Mouse (Mus musculus) neutrophil, adult 5-6 weeks (primary cell): ENCODE results near the gene Secisbp2. TPM values are rescaled to one million over a fixed set of nuclear protein-coding genes. Genes with fewer than 3 reads are reported as not detected.
A peak's percentile ranks its signal among the peaks of the same experiment; 100 is the strongest.

ENCODE experiments used
- ATAC-seq: fragments of 151-379, 151-347 bp; 2 replicates; pipeline ENCODE4 v1.8.0; 2017; ENCODE audit warnings: mild to moderate bottlenecking, moderate TSS enrichment; ENCODE audit not compliant: insufficient number of reproducible peaks, poor library complexity, low FRiP score, severe bottlenecking; ENCODE audit errors: extremely low read depth
- total RNA-seq: library from RNA; stranded (forward); fragments of 200-1000 nt; gene quantifications from 2 replicates; pipeline ENCODE4 v1.2.3, GENCODE M21; 2017

Gene Secisbp2
- total RNA-seq, 1 experiment from 2014 or later, result 55.2 TPM

- ATAC-seq, result no peak
Observed at GRCm38 (mm10) chr13:51723114-51723513, 71.6 kb downstream of the Secisbp2 start.

- ATAC-seq, result no peak
Observed at GRCm38 (mm10) chr13:51724566-51724965, 73.1 kb downstream of the Secisbp2 start.

GRCm38 (mm10) chr13:51725446-51725845 is 73.9 kb downstream of the Secisbp2 start:
- no peak for ATAC-seq

GRCm38 (mm10) chr13:51725926-51726574 is 74.6 kb downstream of the Secisbp2 start:
- ATAC-seq, result no peak

DNA sequence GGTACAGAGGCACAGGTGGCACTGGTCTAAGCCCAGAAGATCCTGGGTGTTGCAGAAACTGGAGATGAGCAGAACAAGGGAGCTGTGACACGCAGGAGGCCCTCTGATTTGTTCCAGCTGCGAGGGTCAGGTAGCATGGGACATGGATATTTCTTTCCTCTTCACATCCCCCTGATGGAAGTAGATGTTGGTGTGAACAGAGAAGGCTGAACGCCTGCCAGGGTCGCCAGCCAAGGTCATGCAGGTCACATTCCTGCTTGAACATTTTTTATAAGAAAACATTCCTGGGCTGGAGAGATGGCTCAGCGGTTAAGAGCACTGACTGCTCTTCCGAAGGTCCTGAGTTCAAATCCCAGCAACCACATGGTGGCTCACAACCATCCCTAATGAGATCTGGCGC is 75.9 kb downstream of the Secisbp2 start:
- no peak for ATAC-seq

GRCm38 (mm10) chr13:51729887-51730361 is 78.4 kb downstream of the Secisbp2 start:
- no peak for ATAC-seq

GRCm38 (mm10) chr13:51731474-51731873 is 80.0 kb downstream of the Secisbp2 start:
- ATAC-seq, result no peak

DNA sequence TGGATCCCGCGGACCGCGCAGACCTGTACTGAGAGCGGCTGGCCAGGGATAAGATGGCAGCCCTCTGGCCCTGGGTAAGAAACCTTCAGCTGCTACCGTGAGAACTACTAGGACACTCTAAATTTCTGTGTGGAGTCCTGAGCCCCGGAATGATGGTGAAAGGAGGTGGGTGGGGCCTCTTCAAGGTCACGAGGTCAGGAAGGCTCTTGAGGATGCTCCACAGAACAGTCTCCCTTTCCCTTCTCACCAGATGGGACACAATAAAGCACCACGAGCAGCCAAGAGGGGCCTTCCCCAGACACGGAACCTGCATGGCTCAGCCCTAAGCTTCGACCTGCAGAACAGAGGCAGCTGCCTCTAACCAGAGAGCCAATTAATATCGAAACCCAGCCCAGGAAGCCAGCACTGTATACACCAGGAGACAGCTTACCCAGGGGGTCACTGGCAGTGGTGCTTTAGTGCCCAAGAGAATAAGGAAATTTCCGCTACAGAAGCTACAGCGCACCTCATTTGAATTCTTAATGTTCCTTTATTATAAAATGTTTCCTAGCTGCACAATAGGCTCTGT is 80.7 kb downstream of the Secisbp2 start:
- ATAC-seq, result 0 out of 2 replicates have a peak, but pooled peaks have one; percentile 11

Other genes starting within 250 kb of the Secisbp2 start
- gene S1pr3, start 243.1 kb upstream of the Secisbp2 start, total RNA-seq, result 0.47 and 0.61 TPM in 2 replicates
- gene Shc3, start 82.3 kb upstream of the Secisbp2 start, total RNA-seq, result not detected in 2 replicates
- 62.0 and 80.7 TPM in 2 replicates for gene Cks2, start 6.5 kb upstream of the Secisbp2 start, total RNA-seq
- 125 and 131 TPM in 2 replicates for gene Sema4d, start 142.1 kb downstream of the Secisbp2 start, total RNA-seq
- gene Gadd45g, start 195.0 kb downstream of the Secisbp2 start, total RNA-seq, result 24.7 and 32.4 TPM in 2 replicates